Mouse (Mus musculus) testis, adult 2 months (tissue): ENCODE data around the gene Galnt5.

Source experiments
- CTCF ChIP-seq: fragments of 200-500 bp; IDR thresholded peaks from 2 replicates; pipeline ENCODE4 v1.5.1; 2012; ENCODE audit warnings: low read depth, mild to moderate bottlenecking, inconsistent platforms, low read length, moderate library complexity; ENCODE audit not compliant: control insufficient read depth, insufficient read depth, insufficient replicate concordance
- POLR2A ChIP-seq: fragments of 200-500 bp; IDR thresholded peaks from 2 replicates; pipeline ENCODE4 v1.6.1; 2012; ENCODE audit warnings: low read depth, mild to moderate bottlenecking, inconsistent platforms, low read length, moderate library complexity; ENCODE audit not compliant: control insufficient read depth

- TF ChIP-seq POLR2A = no peak
- TF ChIP-seq CTCF = no peak
These were observed 29.1 kb downstream of the Galnt5 start for GRCm38 (mm10) chr2:58026740-58027139.
